Mouse (Mus musculus): ENCODE results near the gene D930020B18Rik.

Gene D930020B18Rik

GRCm38 (mm10) chr10:121705399-121706163, 64.2 kb downstream of the D930020B18Rik start:
- DNase-seq: no peak

- DNase-seq: no peak
Observed at GRCm38 (mm10) chr10:121716862-121717261, 75.5 kb downstream of the D930020B18Rik start.

DNA sequence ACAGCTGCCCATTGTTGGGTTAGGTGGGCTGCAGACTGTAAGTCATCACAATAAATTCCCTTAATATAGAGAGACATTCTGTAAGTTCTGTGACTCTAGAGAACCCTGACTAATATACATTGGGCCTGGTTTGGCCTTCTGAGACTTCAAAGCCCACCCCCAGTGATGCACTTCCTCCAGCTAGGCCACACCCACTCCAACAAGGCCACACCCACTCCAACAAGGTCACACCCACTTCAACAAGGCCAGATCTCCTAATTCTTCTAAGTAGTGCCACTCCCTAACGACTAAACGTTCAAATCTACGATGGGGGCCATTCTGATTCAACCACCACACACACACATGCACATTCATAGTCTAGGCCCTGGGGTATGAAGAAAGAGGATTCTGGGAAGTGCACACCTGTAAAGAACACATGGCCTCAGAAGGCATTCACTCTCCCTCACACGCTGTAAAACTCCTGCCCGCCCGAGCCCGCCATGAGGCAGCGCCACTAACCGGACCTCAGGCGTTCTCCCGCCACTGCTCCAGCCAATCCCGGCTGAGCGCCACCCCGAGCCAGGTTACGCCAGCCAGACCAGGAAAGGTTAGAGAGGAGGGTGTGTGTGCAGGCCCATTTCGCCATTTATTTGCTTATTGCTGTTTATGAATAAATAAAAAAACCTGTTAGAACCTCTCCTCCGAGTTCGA, 77.7 kb downstream of the D930020B18Rik start:
- DNase-seq: no peak

GRCm38 (mm10) chr10:121720701-121721100, 79.3 kb downstream of the D930020B18Rik start:
- DNase-seq: no peak

- DNase-seq: no peak
Observed at GRCm38 (mm10) chr10:121726505-121726904, 85.1 kb downstream of the D930020B18Rik start.

DNA sequence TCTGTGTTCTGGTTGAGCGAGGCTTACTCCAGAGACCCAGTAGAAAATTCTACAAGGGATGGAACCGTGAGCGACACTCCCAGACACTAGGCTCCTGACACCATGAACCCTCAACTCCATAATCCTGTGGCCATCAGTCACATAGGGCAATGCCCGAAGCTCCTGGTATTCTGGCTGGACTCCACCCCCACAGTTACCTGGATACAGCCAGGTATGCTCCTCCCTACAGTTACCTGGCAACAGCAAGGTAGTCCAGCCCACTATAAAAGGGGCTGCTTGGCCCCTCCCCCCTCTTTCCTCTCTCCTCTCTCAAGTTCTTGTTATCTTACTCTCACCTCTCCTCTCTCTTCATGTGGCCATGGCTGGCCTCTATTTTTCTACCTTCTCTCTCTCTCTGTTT, 85.8 kb downstream of the D930020B18Rik start:
- DNase-seq: no peak

GRCm38 (mm10) chr10:121728226-121728625, 86.8 kb downstream of the D930020B18Rik start:
- DNase-seq: peak in 1 of 2 experiments; percentile 22

GRCm38 (mm10) chr10:121731048-121731725, 89.8 kb downstream of the D930020B18Rik start:
- no peak for DNase-seq

GRCm38 (mm10) chr10:121732542-121732941, 91.2 kb downstream of the D930020B18Rik start:
- no peak for DNase-seq

DNA sequence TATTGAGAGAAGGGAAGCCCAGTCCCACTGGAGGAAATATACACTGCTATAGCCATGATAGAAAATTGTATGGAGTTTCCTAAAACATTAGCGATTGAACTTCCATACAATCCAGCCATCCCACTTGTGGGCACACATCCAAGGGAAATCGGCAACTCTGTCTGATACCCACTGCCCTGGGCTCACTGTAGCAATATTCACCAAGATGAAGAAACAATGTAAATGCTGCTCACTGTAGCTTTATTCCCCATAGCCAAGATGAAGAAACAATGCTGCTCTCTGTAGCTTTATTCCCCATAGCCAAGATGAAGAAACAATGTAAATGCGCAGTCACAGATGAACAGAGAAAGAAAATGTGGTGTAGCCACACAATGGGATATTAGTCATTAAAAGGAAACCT, 95.9 kb downstream of the D930020B18Rik start:
- DNase-seq: no peak

DNA sequence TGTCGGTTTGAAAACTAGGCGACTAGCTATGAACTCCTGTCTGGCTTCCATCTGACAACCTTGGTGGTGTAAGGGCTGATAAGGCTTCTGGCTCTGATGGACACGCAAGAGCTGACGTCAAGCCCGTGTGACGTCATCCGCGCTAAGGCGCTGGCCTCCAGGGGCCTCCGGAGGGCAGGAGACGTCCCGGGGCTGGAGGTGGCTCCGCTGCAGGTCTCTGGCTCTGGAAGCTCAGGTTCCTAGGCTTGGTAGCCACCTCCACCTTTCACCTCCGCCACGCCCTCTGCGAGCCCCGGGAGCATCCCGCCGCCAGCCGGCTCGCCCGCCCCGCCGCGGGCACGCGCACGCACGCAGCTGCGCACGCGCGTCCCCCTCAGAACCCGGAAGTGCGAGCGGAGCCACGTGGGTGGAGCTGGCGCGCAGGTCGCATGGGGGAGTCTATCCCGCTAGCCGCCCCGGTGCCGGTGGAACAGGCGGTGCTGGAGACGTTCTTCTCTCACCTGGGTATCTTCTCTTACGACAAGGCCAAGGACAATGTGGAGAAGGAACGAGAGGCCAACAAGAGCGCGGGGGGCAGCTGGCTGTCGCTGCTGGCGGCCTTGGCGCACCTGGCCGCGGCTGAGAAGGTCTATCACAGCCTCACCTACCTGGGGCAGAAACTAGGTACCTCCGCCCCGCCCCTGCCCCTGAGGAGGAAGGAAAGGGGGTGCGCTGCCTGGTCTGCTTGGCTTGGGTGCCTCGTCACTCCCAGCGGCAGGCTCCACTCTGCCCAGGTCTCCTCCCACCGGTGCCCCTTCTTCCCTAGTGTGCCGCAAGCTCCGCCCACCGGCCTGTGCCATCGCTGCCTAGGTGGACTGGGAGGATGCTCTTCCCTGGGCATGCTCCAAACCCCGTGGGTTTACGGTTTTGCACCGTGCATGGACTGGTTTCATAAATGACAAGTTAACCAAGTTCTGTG, 98.4 kb downstream of the D930020B18Rik start, which contains the start of gene BC048403:
TSS of gene BC048403 (plus strand) at position 390 of the 958 bp plus-strand sequence.
- peak; percentile 95 for DNase-seq

DNA sequence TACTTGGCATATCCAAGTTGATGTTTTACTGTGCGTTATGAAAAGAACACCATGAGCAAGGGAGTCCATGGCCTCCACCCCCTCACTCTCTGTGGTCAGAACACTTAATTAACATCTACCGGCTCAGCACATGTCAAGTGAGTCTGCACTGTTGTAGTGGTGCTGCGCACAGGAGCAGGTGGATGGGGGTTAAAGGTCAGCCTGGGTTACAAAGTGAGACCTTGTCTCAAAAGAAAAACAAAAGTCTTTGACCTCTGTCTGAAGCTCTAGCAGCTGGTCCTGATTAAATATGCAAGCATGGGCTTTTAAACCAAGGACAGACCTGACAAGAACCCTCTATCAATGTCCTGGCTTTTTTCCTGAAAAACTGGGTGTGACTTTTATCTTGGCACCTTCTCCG, 100.9 kb downstream of the D930020B18Rik start:
- DNase-seq: no peak
